Comparison of ENCODE assay signal across 10 mouse cellular contexts in the genomic region with DNA sequence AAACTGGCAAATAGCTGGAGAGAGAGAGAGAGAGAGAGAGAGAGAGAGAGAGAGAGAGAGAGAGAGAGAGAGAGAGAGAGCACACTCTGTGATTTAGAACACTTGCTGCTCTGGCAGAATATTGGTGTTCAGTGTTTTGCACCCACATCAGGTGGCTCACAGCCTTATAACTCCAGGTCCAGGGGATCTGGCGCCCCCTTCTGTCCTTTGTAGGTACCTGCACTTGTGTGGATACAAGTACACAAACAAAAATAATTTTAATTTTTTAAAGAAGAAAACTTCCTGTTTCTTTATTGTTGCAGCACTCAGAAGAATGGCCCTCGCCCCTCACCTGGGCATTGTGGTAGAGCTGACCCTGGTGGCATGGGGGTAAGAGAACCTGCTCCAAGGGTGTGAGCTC. TPM values are rescaled to one million over a fixed set of nuclear protein-coding genes. Genes with fewer than 3 reads are reported as not detected.
DNase-seq lines count a peak whose midpoint lies in the region; TF ChIP-seq lines count a peak whose summit lies in the region.
"Had no signal": no experiment of that assay in that cellular context is flagged by ENCODE, and none has a peak within 500 bp of the region (broad histone marks: within the 10 kb centered on the region; RNA-seq: fewer than 3 reads in every experiment).

No protein-coding gene starts in this region.

- H3K4me3 ChIP-seq in lung, adult 2 months (replicated peaks; ENCODE audit: extremely low read depth, low read depth, low read length), result no peak overlapping the region
- H3K4me3 ChIP-seq: hindbrain, embryonic 15.5 days; myocyte had no signal

- DNase-seq in embryo, embryonic 10 days (ENCODE audit: low spot score), result peak; percentile 58
- DNase-seq in embryo, embryonic 9.5 days (ENCODE audit: extremely low spot score), result no peak
- DNase-seq in right cerebral cortex, postnatal 14 days, result peak; percentile 22
- DNase-seq in right cerebral cortex, postnatal 25 days, result no peak
- DNase-seq in cerebellum, postnatal 36 days, result peak; percentile 42 to 46
- no peak for DNase-seq in lung, adult 2 months
- DNase-seq in thymus, postnatal 0 days (ENCODE audit: low spot score), result peak; percentile 81
- no peak for DNase-seq in yolk sac, embryonic 10.5 days (ENCODE audit: low spot score)

- TF ChIP-seq POLR2A in lung, adult 2 months (IDR thresholded peaks at IDR 0.05; ENCODE audit: borderline replicate concordance, extremely low read depth, low read depth, low read length), result no peak

- no peaks in the 10 kb centered on the region; the same call in 1 of the 2 replicates for H3K4me1 ChIP-seq in lung, adult 2 months (ENCODE audit: control insufficient read depth, insufficient read depth, low read length)

- peak; percentile 76 for TF ChIP-seq CTCF in lung, adult 2 months (IDR thresholded peaks at IDR 0.05; ENCODE audit: insufficient read depth, low read length)

- 19% methylated on average over 2 of the region's 2 CpGs for WGBS in lung, adult 2 months

RNA-seq across cellular contexts. Expression of gene Gramd1a, which starts 16.5 kb away (rescaled TPM):
- 103 and 113 TPM in 2 replicates for polyA plus RNA-seq in lung, adult 2 months (2012; rRNA removed)
- 76.8 and 79.0 TPM in 2 replicates for polyA plus RNA-seq in thymus, postnatal 0 days (2015; fragmentation: Nextera tagmentation; extraction: Ambion mirVana)

RNA-seq across cellular contexts. Expression of gene Scn1b, which starts 45.4 kb away (rescaled TPM):
- polyA plus RNA-seq in lung, adult 2 months (2012; rRNA removed), result 26.6 and 43.9 TPM in 2 replicates
- polyA plus RNA-seq in thymus, postnatal 0 days (2015; fragmentation: Nextera tagmentation; extraction: Ambion mirVana), result 2.8 and 2.9 TPM in 2 replicates

RNA-seq across cellular contexts. Expression of gene Hpn, which starts 57.1 kb away (rescaled TPM):
- polyA plus RNA-seq in lung, adult 2 months (2012; rRNA removed), result 30.1 and 34.5 TPM in 2 replicates
- polyA plus RNA-seq in thymus, postnatal 0 days (2015; fragmentation: Nextera tagmentation; extraction: Ambion mirVana), result 2.0 and 2.6 TPM in 2 replicates
- polyA plus RNA-seq: myocyte had no signal

Comparison
In these comparisons a context has a peak if more than half of its experiments do, and no peak if none do; other contexts are left out.
1. DNase-seq: peak in embryo, embryonic 10 days (single experiment), right cerebral cortex, postnatal 14 days (single experiment), cerebellum, postnatal 36 days (2 of 2) and thymus, postnatal 0 days (single experiment); none in embryo, embryonic 9.5 days (single experiment), right cerebral cortex, postnatal 25 days (single experiment), lung, adult 2 months (single experiment) and yolk sac, embryonic 10.5 days (single experiment).